Mouse (Mus musculus) heart, postnatal 25 days (tissue): ENCODE results near the gene Ino80d. TPM values are rescaled to one million over a fixed set of nuclear protein-coding genes. Genes with fewer than 3 reads are reported as not detected.

Experiments
- DNase-seq: peaks from one replicate; pipeline ENCODE4 v3.0.0; 2022; ENCODE audit warnings: low spot score
- intact Hi-C: fragments of 180-260 bp; cut with DNase I; formaldehyde crosslinking; loops from one replicate; pipeline ENCODE4 v1.15.1; 2025
- total RNA-seq, 2 experiments: library from RNA; stranded (reverse); gene quantifications; 2 replicates each; pipeline ENCODE4 v1.2.3; 2021

Gene Ino80d
- total RNA-seq, 2 experiments from 2014 or later, result 18.1 to 21.0 TPM

GRCm38 (mm10) chr1:63110536-63111285 is 3.8 kb downstream of the Ino80d start:
- intact Hi-C loops, result no loop called here
- no peak for DNase-seq

- intact Hi-C loops, result no loop called here
- DNase-seq, result no peak
Observed at GRCm38 (mm10) chr1:63107614-63108327, 6.7 kb downstream of the Ino80d start.

- no peak for DNase-seq
- intact Hi-C loops, result no loop called here
Observed at GRCm38 (mm10) chr1:63102758-63103451, 11.6 kb downstream of the Ino80d start.

- intact Hi-C loops, result no loop called here
- DNase-seq, result no peak
Observed at GRCm38 (mm10) chr1:63100196-63100595, 14.3 kb downstream of the Ino80d start.

GRCm38 (mm10) chr1:63098831-63099230 is 15.6 kb downstream of the Ino80d start:
- intact Hi-C loops, result no loop called here
- no peak for DNase-seq

GRCm38 (mm10) chr1:63096071-63096470 is 18.4 kb downstream of the Ino80d start:
- intact Hi-C loops, result no loop called here
- no peak for DNase-seq

GRCm38 (mm10) chr1:63089795-63090194 is 24.7 kb downstream of the Ino80d start:
- intact Hi-C loops, result no loop called here
- no peak for DNase-seq

- DNase-seq, result no peak
- intact Hi-C loops, result no loop called here
Observed at GRCm38 (mm10) chr1:63088614-63089013, 25.9 kb downstream of the Ino80d start.

GRCm38 (mm10) chr1:63080277-63080676 is 34.2 kb downstream of the Ino80d start:
- intact Hi-C loops, result no loop called here
- DNase-seq, result no peak

GRCm38 (mm10) chr1:63076383-63076782 is 38.1 kb downstream of the Ino80d start:
- DNase-seq, result no peak
- intact Hi-C loops, result no loop called here

GRCm38 (mm10) chr1:63071379-63071778 is 43.1 kb downstream of the Ino80d start:
- intact Hi-C loops, result no loop called here
- no peak for DNase-seq

- DNase-seq, result no peak
- intact Hi-C loops, result no loop called here
Observed at GRCm38 (mm10) chr1:63058361-63058760, 56.1 kb downstream of the Ino80d start.

GRCm38 (mm10) chr1:63057849-63058248 is 56.6 kb downstream of the Ino80d start:
- intact Hi-C loops, result no loop called here
- DNase-seq, result no peak

GRCm38 (mm10) chr1:63057318-63057717 is 57.1 kb downstream of the Ino80d start:
- DNase-seq, result no peak
- intact Hi-C loops, result no loop called here

GRCm38 (mm10) chr1:63055386-63055785 is 59.1 kb downstream of the Ino80d start:
- DNase-seq, result no peak
- intact Hi-C loops, result no loop called here

- intact Hi-C loops, result no loop called here
- no peak for DNase-seq
Observed at GRCm38 (mm10) chr1:63050866-63051265, 63.6 kb downstream of the Ino80d start.

- no peak for DNase-seq
- intact Hi-C loops, result no loop called here
Observed at GRCm38 (mm10) chr1:63049977-63050376, 64.5 kb downstream of the Ino80d start.

- DNase-seq, result no peak
- intact Hi-C loops, result no loop called here
Observed at GRCm38 (mm10) chr1:63047983-63048382, 66.5 kb downstream of the Ino80d start.

GRCm38 (mm10) chr1:63032929-63033328 is 81.5 kb downstream of the Ino80d start:
- DNase-seq, result no peak
- intact Hi-C loops, result no loop called here

GRCm38 (mm10) chr1:63019916-63020315 is 94.6 kb downstream of the Ino80d start:
- intact Hi-C loops, result no loop called here
- DNase-seq, result no peak
